Mouse (Mus musculus): ENCODE data around the gene Ccr2.
"Not testable (repeated sequence)": the region's sequence is repeated elsewhere in the genome, so short reads cannot be mapped to it uniquely, and the experiment has no call there.

Gene Ccr2

DNA sequence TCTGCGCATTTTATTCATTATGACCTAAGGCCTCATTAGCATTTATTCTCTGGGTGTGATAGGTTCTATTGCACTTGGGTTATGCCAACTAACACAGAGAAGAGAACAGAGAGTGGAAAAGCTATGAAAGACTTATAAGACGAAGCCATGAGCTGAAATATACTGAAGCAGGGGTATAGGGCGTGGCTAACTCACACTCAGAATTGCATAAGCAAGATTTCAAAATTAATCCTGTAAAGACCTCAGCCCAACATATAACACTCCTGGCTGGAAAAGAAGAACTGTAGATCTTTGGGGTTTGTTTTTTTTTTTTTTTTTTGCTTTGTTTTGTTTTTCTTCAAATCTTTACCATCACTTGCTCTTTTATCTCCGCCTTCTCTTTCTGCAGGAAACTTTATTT lies at the start of gene Ccr2:
TSS of gene Ccr2 (plus strand) at position 228 of the 400 bp plus-strand sequence.
- in situ Hi-C loops (cut with MboI; ENCODE audit: low sequenced_read_pairs) = no loop called here

DNA sequence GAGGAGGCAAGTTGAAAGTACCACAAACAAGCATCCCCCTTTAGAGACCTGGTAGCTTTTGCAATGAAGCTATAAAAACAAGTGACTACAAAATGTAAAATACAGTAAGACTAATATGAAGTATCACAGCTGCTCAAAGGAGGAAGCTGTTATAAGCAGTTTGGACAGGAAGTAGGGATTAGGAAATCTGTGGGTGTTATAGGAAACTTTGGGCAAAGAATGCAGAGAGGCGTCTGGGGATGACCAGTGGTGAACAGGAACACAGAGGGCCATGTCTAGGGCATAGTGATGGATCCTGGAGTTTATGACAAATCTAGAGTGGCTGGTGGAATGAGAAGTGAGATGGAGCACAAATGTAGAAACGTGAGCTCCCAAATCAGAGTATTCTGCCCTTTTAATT lies 48.2 kb upstream of the Ccr2 start:
- in situ Hi-C loops (cut with MboI; ENCODE audit: low sequenced_read_pairs) = no loop called here

DNA sequence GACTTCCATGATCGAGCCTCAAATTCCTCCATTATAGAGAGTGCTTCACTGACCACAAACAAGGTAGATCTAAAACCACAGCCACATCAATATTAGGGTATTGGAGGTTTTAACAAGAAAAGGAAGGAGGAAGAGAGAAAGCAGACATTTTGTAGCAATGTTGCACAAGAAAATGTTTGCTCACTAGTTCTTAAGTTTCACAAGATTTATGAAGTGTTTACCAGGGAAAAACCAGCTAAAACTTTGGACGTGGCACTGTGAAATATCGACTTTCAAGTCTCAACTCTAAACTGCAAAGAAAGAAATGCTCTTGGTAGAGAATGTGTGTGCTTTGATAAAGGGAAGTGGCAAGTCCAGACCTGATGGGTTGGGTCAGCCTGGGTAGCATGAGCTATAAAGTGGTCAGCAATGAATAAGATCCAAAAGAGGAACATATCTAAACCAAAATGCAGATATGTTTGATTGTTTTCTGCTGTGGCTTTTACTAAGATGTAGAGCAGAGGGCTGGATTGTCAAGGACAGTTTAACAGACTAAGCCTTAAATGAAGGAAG lies 45.5 kb upstream of the Ccr2 start:
- in situ Hi-C loops (cut with MboI; ENCODE audit: low sequenced_read_pairs) = no loop called here

DNA sequence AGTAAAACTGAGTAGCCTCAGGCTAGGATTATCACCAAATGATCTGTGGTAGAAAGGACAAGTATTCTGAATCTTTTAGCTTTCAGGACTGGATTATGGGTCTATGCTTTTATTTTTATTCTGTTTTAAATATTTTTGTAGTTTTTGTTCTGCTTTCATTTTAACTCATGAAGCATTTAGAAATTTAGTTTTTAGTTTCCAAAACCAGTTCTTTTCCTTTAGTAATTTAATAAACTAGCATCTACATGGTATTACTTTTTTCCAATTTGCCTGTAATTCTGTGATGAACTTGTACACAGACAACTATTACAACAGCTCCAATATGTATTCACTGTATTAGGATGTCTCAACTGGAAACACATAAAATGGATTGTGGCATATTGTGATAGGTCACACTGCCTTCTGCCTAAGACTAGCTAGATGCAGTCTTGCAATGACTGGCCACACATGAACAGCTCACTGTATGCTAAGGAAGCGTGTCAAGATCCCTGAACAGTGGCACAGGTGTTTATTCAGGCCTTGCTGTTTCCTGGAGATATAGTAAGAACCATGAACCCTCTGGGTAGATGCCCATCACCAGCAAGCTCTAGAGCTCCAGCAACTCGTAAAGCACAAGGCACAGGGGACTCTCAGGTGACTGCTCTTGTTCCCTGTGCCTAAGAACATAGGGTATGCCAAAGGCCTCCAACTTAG lies 41.9 kb upstream of the Ccr2 start:
- in situ Hi-C loops (cut with MboI; ENCODE audit: low sequenced_read_pairs) = no loop called here

DNA sequence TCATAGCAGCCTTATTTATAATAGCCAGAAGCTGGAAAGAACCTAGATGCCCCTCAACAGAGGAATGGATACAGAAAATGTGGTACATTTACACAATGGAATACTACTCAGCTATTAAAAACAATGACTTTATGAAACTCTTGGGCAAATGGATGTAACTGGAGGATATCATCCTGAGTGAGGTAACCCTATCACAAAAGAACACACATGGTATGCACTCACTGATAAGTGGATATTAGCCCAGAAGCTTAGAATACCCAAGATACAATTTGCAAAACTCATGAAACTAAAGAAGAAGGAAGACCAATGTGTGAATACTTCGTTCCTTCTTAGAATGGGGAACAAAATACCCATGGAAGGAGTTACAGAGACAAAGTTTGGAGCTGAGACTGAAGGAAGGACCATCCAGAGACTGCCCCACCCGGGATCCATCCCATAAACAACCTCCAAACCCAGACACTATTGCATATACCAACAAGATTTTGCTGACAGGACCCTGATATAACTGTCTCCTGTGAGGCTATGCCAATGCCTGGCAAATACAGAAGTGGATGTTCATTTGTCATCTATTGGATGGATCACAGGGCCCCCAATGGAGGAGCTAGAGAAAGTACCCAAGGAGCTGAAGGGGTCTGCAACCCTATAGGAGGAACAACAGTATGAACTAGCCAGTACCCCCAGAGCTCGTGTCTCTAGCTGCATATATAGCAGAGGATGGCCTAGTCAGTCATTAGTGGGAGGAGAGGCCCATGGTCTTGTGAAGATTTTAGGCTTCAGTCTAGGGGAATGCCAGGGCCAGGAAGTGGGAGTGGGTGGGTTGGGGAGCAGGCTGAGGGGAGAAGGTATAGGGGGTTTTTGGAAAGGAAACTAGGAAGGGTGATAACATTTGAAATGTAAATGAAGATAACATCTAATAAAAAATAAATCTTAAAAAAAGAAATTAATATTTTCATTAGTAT lies 40.0 kb upstream of the Ccr2 start:
- in situ Hi-C loops (cut with MboI; ENCODE audit: low sequenced_read_pairs) = not testable (repeated sequence)

DNA sequence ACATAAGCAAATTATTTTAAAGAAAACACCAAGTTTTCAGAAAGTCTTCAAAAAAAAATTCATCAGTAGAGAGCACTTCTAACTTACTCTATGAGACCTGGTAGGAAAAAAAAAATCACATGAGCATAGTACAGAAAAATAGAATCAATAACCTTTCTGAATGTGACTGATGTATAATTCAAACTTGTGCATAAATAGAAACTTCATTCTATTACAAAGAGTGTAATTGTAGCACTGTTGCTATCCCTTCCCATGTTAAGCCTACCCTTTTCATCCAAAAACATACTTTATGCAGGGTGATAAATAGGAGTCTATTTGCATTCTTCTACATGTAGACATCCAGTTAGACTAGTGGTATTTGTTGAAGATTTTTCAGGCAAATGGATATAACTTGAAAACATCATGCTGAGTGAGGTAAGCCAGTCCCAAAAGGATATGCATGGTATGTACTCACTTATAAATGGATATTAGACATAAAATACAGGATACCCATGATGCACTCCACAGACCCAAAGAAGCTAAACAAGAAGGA lies 35.1 kb upstream of the Ccr2 start:
- in situ Hi-C loops (cut with MboI; ENCODE audit: low sequenced_read_pairs) = no loop called here

DNA sequence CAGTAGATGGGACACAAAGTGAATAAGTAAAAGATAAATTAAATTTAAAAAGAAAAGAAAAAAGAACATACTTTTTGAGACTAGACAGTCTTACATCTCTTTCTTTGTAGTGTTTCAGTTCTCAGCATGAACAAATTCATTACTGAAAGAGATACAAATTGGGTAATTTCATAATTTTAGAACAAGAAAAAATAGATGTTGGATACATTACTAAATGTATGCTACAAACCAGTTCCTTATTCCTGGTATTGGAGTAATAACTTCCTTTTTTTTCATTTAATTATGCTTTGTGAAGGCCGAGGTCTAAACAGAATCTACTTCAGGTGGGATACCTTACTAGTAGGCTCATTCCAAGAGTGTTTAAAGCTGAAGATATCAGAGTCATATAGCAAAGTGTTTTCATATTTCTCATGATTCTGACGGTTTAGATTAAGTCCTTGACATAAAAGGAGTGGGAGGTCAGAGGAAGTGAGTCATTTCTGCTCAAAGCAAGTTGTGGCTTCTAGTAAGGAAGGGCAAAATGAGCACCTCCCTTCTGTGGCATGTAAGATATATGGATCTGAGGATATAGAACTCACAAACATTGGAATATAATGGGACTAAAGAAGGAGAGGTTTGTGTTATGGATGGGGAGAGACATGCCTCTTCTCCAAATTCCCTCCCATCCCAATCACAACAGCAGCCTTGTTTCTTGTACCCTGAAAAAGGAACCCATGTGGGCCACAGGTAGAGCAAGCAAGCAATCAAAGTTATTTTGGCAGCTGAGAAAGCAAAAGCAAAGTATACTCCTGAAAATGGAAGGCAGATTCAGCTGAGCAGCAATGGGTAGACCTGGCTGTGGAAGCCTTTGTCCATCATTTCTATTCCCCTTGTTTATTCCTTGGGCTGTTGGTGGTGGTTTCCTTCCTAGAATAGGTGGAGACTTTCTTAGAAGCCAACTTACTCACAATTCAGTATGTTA lies 33.4 kb upstream of the Ccr2 start:
- in situ Hi-C loops (cut with MboI; ENCODE audit: low sequenced_read_pairs) = no loop called here

DNA sequence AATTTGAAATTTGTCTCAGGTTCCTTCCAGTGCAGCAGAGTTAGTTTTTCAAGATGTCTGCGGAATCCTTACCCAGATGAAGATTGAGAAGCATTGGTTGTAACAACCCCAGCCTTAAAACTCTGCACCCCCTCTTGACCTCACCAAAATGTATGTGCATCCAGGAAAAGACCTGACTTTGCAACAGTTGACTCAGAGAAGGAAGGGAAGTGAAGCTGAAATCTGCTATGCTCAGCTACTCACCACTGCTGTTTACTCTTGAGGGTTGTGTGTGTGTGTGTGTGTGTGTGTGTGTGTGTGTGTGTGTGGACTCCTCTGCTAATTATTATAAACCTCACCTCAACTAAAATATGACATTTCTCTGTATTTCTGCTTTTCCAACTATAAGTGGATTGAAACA lies 30.2 kb upstream of the Ccr2 start:
- in situ Hi-C loops (cut with MboI; ENCODE audit: low sequenced_read_pairs) = no loop called here

DNA sequence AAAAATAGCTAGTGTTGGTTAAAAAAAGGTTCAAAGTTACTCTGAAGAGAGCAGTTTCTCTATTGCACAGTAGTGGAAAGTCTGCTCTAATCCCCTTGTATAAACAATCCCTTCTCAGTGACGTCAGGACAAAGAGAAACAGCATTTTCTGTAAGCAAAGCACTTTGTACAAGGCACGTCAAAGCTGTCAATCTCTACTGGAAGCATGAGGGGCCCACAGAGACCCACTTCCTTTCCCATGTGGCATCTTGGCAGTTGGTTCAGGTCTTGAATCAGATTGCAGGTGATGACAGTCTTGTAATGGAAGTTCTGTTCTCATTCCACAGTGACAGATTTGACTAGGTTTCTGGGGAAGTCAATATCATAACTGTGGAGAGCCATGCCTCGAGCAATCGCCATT lies 21.9 kb upstream of the Ccr2 start:
- in situ Hi-C loops (cut with MboI; ENCODE audit: low sequenced_read_pairs) = no loop called here

DNA sequence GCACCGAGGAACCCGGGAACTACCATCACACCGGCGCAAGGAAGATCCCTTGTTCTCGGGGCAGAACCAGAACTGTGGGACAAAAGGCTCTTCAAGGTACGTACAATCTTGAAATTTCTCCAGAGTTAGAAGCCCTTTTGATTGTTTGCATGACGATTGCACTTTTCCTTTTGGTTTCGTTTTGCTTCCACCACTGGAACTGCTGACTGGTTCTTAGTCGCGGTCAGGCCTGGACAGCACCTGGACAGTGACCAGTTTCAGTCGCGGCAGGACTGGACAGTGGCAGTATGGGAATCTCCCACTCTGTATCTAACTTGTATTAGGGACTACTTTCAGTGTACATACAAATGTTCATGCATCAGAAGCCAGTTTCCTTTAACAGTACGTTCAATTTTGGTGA lies 21.3 kb upstream of the Ccr2 start:
- in situ Hi-C loops (cut with MboI; ENCODE audit: low sequenced_read_pairs) = not testable (repeated sequence)

DNA sequence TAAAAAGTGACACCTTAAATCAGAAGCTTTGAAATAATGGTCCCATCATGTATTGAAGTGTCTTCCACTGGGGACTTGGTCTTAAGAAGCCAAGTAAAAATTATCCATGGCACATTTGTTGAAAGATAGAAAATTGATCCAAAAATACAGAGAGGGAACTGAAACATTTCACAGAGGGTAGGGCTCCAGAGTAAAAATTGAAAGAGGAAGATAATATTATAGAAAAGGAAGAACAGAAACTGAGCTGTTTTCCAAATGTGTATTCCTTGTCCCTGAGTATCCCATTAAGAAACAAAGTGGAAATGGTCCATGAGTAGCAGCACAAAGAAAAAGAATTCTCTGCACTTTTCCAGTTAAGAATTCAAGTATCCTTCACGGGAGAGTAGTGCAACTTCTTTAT lies 11.3 kb upstream of the Ccr2 start:
- in situ Hi-C loops (cut with MboI; ENCODE audit: low sequenced_read_pairs) = no loop called here

DNA sequence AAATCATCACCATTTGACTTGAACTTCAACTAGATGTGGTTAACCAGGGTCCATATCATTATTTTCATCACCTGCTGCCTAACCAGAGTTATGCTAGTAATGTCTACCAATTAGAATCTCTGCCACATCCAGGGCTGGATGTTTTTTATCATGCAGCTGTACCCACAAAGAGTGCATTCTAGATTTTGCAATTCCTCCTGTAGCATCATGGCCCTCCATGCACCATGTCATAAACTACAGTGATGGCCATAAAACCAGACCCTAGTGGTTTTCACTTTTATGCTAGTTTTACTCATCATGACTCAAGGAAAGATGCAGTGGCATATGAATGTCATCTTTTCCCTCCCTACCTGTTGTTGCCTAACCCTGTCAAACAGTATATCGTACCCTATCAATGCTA lies 2.6 kb upstream of the Ccr2 start:
- in situ Hi-C loops (cut with MboI; ENCODE audit: low sequenced_read_pairs) = no loop called here

DNA sequence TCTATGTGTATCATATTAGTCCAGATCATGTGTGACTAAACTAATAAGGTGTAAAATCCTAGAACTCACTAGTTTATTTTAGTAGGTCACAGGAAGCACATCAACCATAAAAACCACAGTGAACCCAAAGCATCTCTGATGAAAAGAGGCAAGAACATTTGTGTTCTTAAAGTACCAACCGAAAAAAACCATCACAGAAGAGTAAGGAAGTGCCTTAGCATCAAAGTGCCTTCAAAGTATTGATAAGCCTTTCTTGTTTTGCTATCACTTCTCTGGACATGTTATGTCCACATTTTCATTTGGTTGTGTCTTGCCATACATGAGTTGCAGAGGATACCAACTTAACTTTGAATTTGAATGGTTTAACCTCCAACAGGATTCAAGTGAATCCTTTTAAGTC lies 1.4 kb upstream of the Ccr2 start:
- in situ Hi-C loops (cut with MboI; ENCODE audit: low sequenced_read_pairs) = no loop called here

DNA sequence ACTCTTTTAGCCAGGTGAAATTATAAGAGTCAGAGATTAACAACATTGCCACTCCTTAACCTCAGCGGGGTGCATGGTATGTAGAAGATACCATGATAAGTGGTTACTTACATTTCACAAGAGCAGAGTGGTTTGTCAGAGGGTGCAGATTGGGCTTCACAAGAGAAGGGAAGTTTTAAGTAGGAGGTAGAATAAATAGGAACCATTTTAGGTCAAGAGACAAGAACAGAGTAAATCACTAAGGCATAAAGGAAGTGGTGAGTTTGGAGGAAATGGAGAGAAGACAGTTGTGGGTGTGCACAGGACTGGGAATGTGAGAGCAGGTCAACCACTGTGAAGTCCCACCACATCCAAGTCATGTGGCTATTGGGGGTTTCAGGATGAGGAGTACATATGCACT lies 1.4 kb downstream of the Ccr2 start:
- in situ Hi-C loops (cut with MboI; ENCODE audit: low sequenced_read_pairs) = no loop called here

DNA sequence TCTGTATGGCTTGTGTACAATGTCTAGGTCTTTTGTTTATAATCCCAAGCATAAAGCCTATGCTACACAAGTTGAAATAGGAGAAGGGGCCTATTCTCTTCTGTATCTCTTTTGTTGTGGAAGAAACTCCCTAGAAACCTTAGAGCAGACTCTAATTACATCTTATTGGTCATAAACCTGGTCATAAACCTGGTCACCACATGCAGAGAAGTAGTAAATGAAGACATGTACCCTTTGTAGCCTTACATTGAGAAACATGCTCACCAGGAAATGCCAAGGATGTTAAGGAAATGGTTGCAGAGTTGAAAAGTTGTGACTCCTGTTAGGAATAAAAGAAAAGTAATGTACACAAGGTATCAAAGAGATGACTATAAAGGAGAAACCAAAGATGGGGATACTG lies 3.4 kb downstream of the Ccr2 start:
- in situ Hi-C loops (cut with MboI; ENCODE audit: low sequenced_read_pairs) = no loop called here

DNA sequence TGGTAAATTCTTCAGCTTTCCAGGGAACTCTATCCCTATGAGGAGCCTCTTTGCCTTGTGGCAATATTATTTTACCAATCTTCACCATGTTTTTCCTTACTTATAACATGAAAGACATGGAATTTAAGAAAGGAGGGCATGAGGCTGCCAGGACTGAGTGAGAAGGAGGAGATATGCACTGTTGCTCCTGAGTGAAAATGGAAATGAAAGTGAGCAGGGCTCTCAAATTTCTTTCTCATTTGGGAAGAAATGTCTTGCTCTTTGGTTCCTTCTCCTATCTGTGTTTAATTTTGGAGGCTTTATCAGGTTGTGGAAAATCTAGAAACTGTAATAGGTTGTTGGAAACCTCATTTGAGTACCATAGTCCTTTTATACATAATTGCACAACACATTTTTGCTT lies 5.5 kb downstream of the Ccr2 start:
- in situ Hi-C loops (cut with MboI; ENCODE audit: low sequenced_read_pairs) = no loop called here

DNA sequence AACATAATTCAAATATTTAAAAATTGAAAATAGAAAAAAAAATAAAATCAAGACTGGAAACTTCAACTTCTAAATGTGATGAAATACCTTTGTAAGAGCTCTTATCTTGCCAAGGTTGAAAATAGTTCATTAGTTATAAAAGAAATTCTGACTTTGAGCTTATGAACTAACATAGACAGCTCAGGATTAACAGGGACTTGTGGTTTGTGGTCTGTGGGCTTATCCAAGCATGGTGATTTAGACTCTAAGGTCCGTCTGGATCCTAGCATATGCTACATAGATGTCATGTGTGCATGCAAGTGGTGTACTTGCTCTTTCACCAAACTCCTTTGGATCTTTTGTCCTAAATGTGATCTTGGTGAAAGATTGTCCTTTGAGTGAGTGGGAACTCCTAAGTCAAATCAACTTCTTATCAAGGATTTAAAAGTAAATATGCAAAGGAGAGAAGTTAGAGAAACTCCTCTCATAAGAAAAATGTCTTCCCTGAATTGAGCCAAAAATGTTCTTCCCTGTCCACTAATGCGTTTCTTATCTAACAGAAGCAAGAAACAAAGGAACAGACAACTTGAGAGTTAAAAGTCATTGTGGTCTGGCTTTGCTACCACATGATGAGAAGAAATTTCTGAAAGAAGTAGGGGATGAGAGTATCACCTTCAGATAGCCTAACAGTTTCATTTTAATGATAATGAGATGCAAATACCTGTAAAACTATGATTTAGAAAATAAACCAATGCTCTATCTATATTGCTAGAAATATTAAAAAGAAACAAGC lies 6.8 kb downstream of the Ccr2 start:
- in situ Hi-C loops (cut with MboI; ENCODE audit: low sequenced_read_pairs) = no loop called here

DNA sequence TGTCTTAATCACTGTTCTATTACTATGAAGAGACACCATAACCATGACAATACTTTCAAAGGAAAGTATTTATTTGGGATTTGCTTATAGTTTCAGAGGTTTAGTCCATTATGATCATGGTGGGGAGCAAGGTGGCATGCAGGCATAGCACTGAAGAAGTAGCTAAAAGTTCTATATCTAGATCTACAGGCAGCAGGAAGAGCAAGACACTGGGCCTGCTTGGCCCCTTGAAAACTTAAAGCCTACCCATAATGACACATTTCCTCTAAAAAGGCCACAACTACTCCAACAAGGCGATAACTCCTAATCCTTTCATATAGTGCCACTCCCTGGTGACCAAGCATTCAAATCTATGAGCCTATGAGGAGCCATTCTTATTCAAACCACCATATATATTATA lies 10.2 kb downstream of the Ccr2 start:
- in situ Hi-C loops (cut with MboI; ENCODE audit: low sequenced_read_pairs) = no loop called here

DNA sequence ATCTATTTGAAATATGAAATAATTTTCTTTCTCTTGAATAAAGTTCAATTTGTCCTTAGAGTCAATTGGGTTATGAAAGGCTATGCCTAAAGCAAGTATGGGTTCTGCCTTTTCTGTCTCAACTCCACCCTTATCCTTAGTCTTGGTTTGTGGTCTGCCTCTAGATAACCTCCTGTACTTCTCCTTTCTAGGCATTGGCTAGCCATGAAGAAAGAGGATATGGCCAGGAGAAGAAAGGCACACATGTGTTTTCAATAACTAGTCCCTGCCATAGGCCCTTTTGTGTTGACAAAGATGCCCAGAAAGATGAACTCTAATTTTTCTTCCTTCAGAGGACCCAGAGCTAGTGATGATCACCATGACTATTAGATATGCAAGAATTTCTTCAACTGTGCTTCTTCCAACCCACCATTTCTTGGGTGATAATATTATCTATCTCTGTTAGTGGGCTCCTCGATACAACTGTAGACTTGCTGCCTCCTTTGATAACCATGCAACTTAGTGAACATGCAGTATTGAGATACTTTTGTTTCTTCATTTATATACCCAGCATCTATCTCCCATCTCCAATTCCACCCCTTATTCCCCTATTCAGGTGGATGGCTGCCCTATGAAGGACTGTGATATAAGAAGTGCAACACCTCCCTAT lies 11.0 kb downstream of the Ccr2 start:
- in situ Hi-C loops (cut with MboI; ENCODE audit: low sequenced_read_pairs) = no loop called here
